Mouse (Mus musculus) liver, postnatal 0 days (tissue): ENCODE results near the gene Dtd2. TPM values are rescaled to one million over a fixed set of nuclear protein-coding genes. Genes with fewer than 3 reads are reported as not detected.

Experiments used
- ATAC-seq: fragments of 200-750 bp; cut with Nextera tagmentation; 2 replicates; pipeline ENCODE4 v1.8.0; 2017; ENCODE audit warnings: mild to moderate bottlenecking, moderate library complexity
- DNase-seq: peaks from one replicate; pipeline ENCODE4 v3.0.0-alpha.2; 2016
- H3K27ac ChIP-seq: fragments of 300-500 bp; sonication (generic); 2 replicates; pipeline ENCODE4 v1.5.1; 2014; ENCODE audit warnings: antibody characterized with exemption, moderate library complexity, mild to moderate bottlenecking, low read depth
- H3K27me3 ChIP-seq: fragments of 300-500 bp; sonication (generic); 2 replicates; pipeline ENCODE4 v1.6.1; 2014; ENCODE audit warnings: low read length, control low read depth, mixed read lengths; ENCODE audit not compliant: insufficient read depth
- H3K36me3 ChIP-seq: fragments of 300-500 bp; sonication (generic); replicated peaks from 2 replicates; pipeline ENCODE4 v1.6.1; 2014; ENCODE audit warnings: mild to moderate bottlenecking, control low read depth, low read length, moderate library complexity, mixed read lengths; ENCODE audit not compliant: insufficient read depth
- H3K4me1 ChIP-seq: fragments of 300-500 bp; sonication (generic); 2 replicates; pipeline ENCODE4 v1.6.1; 2014; ENCODE audit warnings: antibody characterized with exemption, mild to moderate bottlenecking, control low read depth; ENCODE audit not compliant: insufficient read depth
- H3K4me2 ChIP-seq: fragments of 300-500 bp; sonication (generic); 2 replicates; pipeline ENCODE4 v1.6.1; 2014; ENCODE audit warnings: low read depth, mild to moderate bottlenecking, low read length, moderate library complexity, mixed read lengths
- H3K4me3 ChIP-seq: fragments of 300-500 bp; sonication (generic); 2 replicates; pipeline ENCODE4 v1.5.1; 2014; ENCODE audit warnings: low read depth, low read length
- H3K9ac ChIP-seq: fragments of 300-500 bp; sonication (generic); replicated peaks from 2 replicates; pipeline ENCODE4 v1.6.1; 2014; ENCODE audit warnings: mild to moderate bottlenecking, moderate library complexity
- H3K9me3 ChIP-seq: fragments of 300-500 bp; sonication (generic); 2 replicates; pipeline ENCODE4 v1.6.1; 2016; ENCODE audit warnings: mild to moderate bottlenecking, control low read depth, low read length, mixed read lengths
- CTCF ChIP-seq: sonication (generic); IDR thresholded peaks from 2 replicates; pipeline ENCODE4 v1.5.1; 2016; ENCODE audit warnings: antibody characterized with exemption, low read depth
- EP300 ChIP-seq: IDR thresholded peaks from 2 replicates; pipeline ENCODE4 v1.6.1; 2016; ENCODE audit warnings: antibody characterized with exemption, low read depth, mild to moderate bottlenecking
- WGBS: fragments of 180-500 bp; shearing (Covaris S2); extraction: QIAGEN DNeasy Blood & Tissue Kit; methylation state at CpG from one replicate; pipeline ENCODE4 v1.1.7; 2014; ENCODE audit not compliant: insufficient replicate concordance; 5-methylcytosine and 5-hydroxymethylcytosine counted together
- polyA plus RNA-seq: library from polyadenylated mRNA; unstranded; fragments of >200 nt; fragmentation: Nextera tagmentation; extraction: Ambion mirVana; gene quantifications from 2 replicates; pipeline ENCODE4 v1.2.1, GENCODE M21; 2015

Dtd2 gene
- polyA plus RNA-seq, 1 experiment from 2014 or later = 19.7 TPM

GRCm38 (mm10) chr12:51990629-51991028 lies 15.7 kb downstream of the Dtd2 start:
- H3K27ac ChIP-seq = no peak overlapping the region
- H3K9me3 ChIP-seq = no peaks in the 10 kb centered on the region
- TF ChIP-seq CTCF (no peak), EP300 (no peak)
- WGBS = 76% methylated on average over 2 of the region's 2 CpGs
- H3K9ac ChIP-seq = no peak overlapping the region
- DNase-seq = no peak
- ATAC-seq = no peak
- no peak overlapping the region for H3K4me2 ChIP-seq
- H3K4me1 ChIP-seq = no peaks in the 10 kb centered on the region
- H3K27me3 ChIP-seq = no peaks in the 10 kb centered on the region
- 0 out of 2 replicates have a peak, but pooled peaks cover 5% of the 10 kb centered on the region for H3K36me3 ChIP-seq
- H3K4me3 ChIP-seq = no peak overlapping the region

GRCm38 (mm10) chr12:51988536-51988935 lies 17.8 kb downstream of the Dtd2 start:
- no peak for DNase-seq
- Histone ChIP-seq H3K27ac (no peak overlapping the region), H3K9ac (no peak overlapping the region), H3K9me3 (no peaks in the 10 kb centered on the region), H3K27me3 (no peaks in the 10 kb centered on the region), H3K4me3 (no peak overlapping the region), H3K4me2 (no peak overlapping the region), H3K4me1 (no peaks in the 10 kb centered on the region), H3K36me3 (0 out of 2 replicates have a peak, but pooled peaks cover 5% of the 10 kb centered on the region)
- 76% methylated on average over 5 of the region's 5 CpGs for WGBS
- ATAC-seq = no peak
- TF ChIP-seq CTCF (no peak), EP300 (no peak)

GRCm38 (mm10) chr12:51985826-51986225 lies 20.5 kb downstream of the Dtd2 start:
- Histone ChIP-seq H3K9ac (no peak overlapping the region), H3K9me3 (no peaks in the 10 kb centered on the region), H3K27ac (no peak overlapping the region), H3K4me3 (no peak overlapping the region), H3K4me2 (no peak overlapping the region), H3K4me1 (no peaks in the 10 kb centered on the region), H3K27me3 (no peaks in the 10 kb centered on the region), H3K36me3 (0 out of 2 replicates have a peak, but pooled peaks cover 2% of the 10 kb centered on the region)
- 55% methylated on average over 4 of the region's 4 CpGs for WGBS
- TF ChIP-seq CTCF (no peak), EP300 (no peak)
- DNase-seq (no peak), ATAC-seq (no peak)

DNA sequence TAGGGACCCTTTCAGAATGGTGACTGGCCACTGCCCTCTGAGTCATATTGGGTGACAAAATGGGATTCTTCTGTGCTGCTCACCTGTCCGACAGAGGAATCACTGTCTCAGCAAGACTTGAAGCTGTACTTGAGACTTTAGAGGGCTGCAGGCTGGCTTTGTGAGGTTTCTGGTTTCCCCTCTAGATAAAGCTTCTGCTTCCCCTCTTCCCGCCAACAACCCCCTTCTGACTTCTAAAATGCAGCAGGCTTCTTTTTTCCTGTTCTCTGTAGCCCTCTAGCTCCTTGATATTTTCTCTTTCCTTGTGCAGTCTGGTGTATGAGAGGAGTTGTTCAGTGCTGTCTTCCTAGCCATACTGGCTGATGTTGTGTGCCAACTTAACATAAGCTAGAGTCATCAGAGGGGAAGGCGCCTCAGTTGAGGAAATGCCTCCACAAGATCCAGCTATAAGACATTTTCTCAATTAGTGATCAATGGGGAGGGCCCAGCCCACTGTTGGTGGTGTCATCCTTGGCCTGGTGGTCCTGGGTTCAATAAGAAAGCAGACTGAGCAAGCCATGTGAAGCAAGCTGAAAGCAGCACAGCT lies 21.0 kb downstream of the Dtd2 start:
- no peaks in the 10 kb centered on the region for H3K27me3 ChIP-seq
- no peak overlapping the region for H3K9ac ChIP-seq
- DNase-seq (no peak), ATAC-seq (no peak)
- no peaks in the 10 kb centered on the region for H3K4me1 ChIP-seq
- TF ChIP-seq CTCF (no peak), EP300 (no peak)
- H3K27ac ChIP-seq = no peak overlapping the region
- WGBS = 58% methylated on average over 3 of the region's 3 CpGs
- 0 out of 2 replicates have a peak, but pooled peaks cover 2% of the 10 kb centered on the region for H3K36me3 ChIP-seq
- no peak overlapping the region for H3K4me2 ChIP-seq
- no peak overlapping the region for H3K4me3 ChIP-seq
- no peaks in the 10 kb centered on the region for H3K9me3 ChIP-seq

DNA sequence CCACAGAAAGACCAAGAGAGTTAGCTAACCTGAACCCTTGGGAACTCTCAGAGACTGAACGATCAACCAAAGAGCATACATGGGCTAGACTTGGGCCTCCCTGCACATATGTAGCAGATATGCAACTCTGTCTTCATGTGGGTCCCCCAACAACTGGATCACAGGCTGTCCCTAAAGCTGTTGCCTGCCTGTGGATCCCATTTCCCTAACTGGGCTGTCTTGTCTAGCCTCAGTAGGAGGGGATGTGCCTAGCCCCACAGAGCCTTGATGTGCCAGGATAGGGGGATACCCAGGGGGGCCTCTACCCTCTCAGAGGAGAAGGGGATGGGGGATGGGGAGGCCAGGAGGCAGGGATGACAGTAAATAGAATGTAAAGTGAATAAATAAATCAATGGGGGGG lies 22.7 kb downstream of the Dtd2 start:
- ATAC-seq = no peak
- WGBS = 87% methylated on average over 1 of the region's 1 CpGs
- Histone ChIP-seq H3K4me1 (no peaks in the 10 kb centered on the region), H3K4me3 (no peak overlapping the region), H3K27me3 (no peaks in the 10 kb centered on the region), H3K4me2 (no peak overlapping the region), H3K36me3 (0 out of 2 replicates have a peak, but pooled peaks cover 2% of the 10 kb centered on the region), H3K9me3 (no peaks in the 10 kb centered on the region), H3K27ac (no peak overlapping the region), H3K9ac (no peak overlapping the region)
- DNase-seq = no peak
- TF ChIP-seq CTCF (no peak), EP300 (no peak)

DNA sequence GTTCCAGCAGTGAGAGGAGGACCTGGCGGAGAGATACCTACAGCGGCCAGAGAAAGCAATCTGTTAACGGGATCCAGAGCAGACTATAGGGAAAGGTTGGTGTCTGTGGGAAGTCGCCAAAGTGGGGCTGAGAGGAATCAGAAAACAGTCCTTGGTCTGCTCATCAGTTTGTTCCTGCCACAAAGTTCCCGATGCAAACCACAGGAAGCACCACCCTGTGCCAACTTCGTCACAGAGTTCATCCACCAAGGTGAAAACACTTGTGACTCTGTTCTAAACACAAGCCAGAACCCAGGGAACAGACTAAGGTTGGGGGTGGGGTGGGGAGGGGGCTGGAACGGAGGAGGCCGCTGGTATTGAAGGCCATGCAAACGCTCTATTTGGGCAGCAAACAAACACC lies 29.8 kb downstream of the Dtd2 start:
- Histone ChIP-seq H3K4me3 (no peak overlapping the region), H3K9me3 (0 out of 2 replicates have a peak, but pooled peaks cover 2% of the 10 kb centered on the region), H3K9ac (no peak overlapping the region), H3K27me3 (no peaks in the 10 kb centered on the region), H3K4me2 (no peak overlapping the region), H3K4me1 (no peaks in the 10 kb centered on the region), H3K36me3 (no peaks in the 10 kb centered on the region), H3K27ac (no peak overlapping the region)
- ATAC-seq (no peak), DNase-seq (no peak)
- TF ChIP-seq EP300 = no peak
- TF ChIP-seq CTCF = no peak
- WGBS = 55% methylated on average over 9 of the region's 9 CpGs
